15 mouse cellular contexts compared by ENCODE assay signal in genomic region chr10:4618686-4619085, GRCm38 (mm10). TPM values are rescaled to one million over a fixed set of nuclear protein-coding genes. Genes with fewer than 3 reads are reported as not detected.
A peak's percentile ranks its signal among the peaks of the same experiment; 100 is the strongest.
DNase-seq lines count a peak whose midpoint lies in the region; ATAC-seq lines count a peak whose summit lies in the region.
"Had no signal": no experiment of that assay in that cellular context is flagged by ENCODE, and none has a peak within 500 bp of the region (broad histone marks: within the 10 kb centered on the region; RNA-seq: fewer than 3 reads in every experiment).

No protein-coding gene starts in this region.

- H3K27me3 ChIP-seq in neural tube, embryonic 15.5 days (replicated peaks) = no peaks in the 10 kb centered on the region
- H3K27me3 ChIP-seq: embryonic facial prominence, embryonic 13.5 days; forebrain, embryonic 13.5 days had no signal

- no peaks in the 10 kb centered on the region for H3K4me1 ChIP-seq in neural tube, embryonic 15.5 days
- H3K4me1 ChIP-seq: forebrain, embryonic 13.5 days; midbrain, embryonic 10.5 days had no signal

- ATAC-seq in neural tube, embryonic 15.5 days (ENCODE audit: low FRiP score) = no peak
- ATAC-seq in CD4-positive, CD25-positive, alpha-beta regulatory T cell, adult 4 months = no peak
- ATAC-seq: forebrain, embryonic 13.5 days had no signal

- intact Hi-C loops in gastrocnemius, postnatal 36 days (cut with DNase I) = no loop called here

- no peak overlapping the region for H3K27ac ChIP-seq in neural tube, embryonic 15.5 days (replicated peaks)
- H3K27ac ChIP-seq: embryonic facial prominence, embryonic 13.5 days; forebrain, embryonic 13.5 days; hindbrain, embryonic 14.5 days; midbrain, embryonic 10.5 days had no signal

- H3K4me2 ChIP-seq in neural tube, embryonic 15.5 days = no peak overlapping the region
- H3K4me2 ChIP-seq: embryonic facial prominence, embryonic 13.5 days; forebrain, embryonic 13.5 days; hindbrain, embryonic 14.5 days had no signal

- no peak overlapping the region for H3K4me3 ChIP-seq in neural tube, embryonic 15.5 days (replicated peaks)
- H3K4me3 ChIP-seq: embryonic facial prominence, embryonic 13.5 days; forebrain, embryonic 13.5 days; midbrain, embryonic 10.5 days had no signal

- no peak overlapping the region for H3K9ac ChIP-seq in neural tube, embryonic 15.5 days (replicated peaks)
- H3K9ac ChIP-seq: embryonic facial prominence, embryonic 13.5 days; forebrain, embryonic 13.5 days; hindbrain, embryonic 14.5 days had no signal

- WGBS in neural tube, embryonic 15.5 days = 83% methylated on average over 5 of the region's 5 CpGs

- peak; percentile 27 for DNase-seq in gastrocnemius, adult 18-20 months (ENCODE audit: low spot score)
- DNase-seq in gastrocnemius, postnatal 36 days = no peak
- DNase-seq in urinary bladder, postnatal 14 days (ENCODE audit: low spot score) = peak; percentile 35
- no peak for DNase-seq in urinary bladder, adult 2 months (ENCODE audit: low spot score)
- peak; percentile 59 for DNase-seq in kidney, postnatal 14 days
- DNase-seq in c-Kit-positive CD71-positive TER-119-positive erythroid progenitor cells, embryonic 14.5 days (ENCODE audit: low spot score) = no peak
- DNase-seq: B cell, adult 2 months; lung, adult 2 months had no signal

- H3K9me3 ChIP-seq in neural tube, embryonic 15.5 days (replicated peaks) = no peaks in the 10 kb centered on the region
- H3K9me3 ChIP-seq: embryonic facial prominence, embryonic 13.5 days; forebrain, embryonic 13.5 days; G1E; midbrain, embryonic 10.5 days had no signal

- H3K36me3 ChIP-seq in neural tube, embryonic 15.5 days = no peaks in the 10 kb centered on the region
- H3K36me3 ChIP-seq: embryonic facial prominence, embryonic 13.5 days; G1E; midbrain, embryonic 10.5 days had no signal

RNA-seq across cellular contexts. Expression of gene Esr1, which starts 7.3 kb away (rescaled TPM):
- total RNA-seq in gastrocnemius, adult 18-20 months (2021) = 10 to 100 TPM; 35.4 to 45.9 TPM
- 10 to 100 TPM; 28.7 to 32.2 TPM for total RNA-seq in gastrocnemius, postnatal 36 days (2021)
- polyA plus RNA-seq in urinary bladder, adult 2 months (2012; rRNA removed) = 3.7 and 4.9 TPM in 2 replicates
- 0.70 and 1.0 TPM in 2 replicates for polyA plus RNA-seq in neural tube, embryonic 15.5 days (2015; fragmentation: Nextera tagmentation; extraction: Ambion mirVana)
- polyA plus RNA-seq in CD4-positive, CD25-positive, alpha-beta regulatory T cell, adult 4 months (2017; shearing (Covaris generic)) = 1 to 10 TPM; 1.2 to 1.9 TPM
- polyA plus RNA-seq: forebrain, embryonic 13.5 days; G1E; midbrain, embryonic 10.5 days had no signal

Comparison
In these comparisons a context has a peak if more than half of its experiments do, and no peak if none do; other contexts are left out.
1. DNase-seq: peak in gastrocnemius, adult 18-20 months (single experiment), urinary bladder, postnatal 14 days (single experiment) and kidney, postnatal 14 days (single experiment); none in gastrocnemius, postnatal 36 days (0 of 2), urinary bladder, adult 2 months (single experiment) and c-Kit-positive CD71-positive TER-119-positive erythroid progenitor cells, embryonic 14.5 days (single experiment).